Mouse (Mus musculus) hindlimb bud, embryonic 11.5 days (tissue): ENCODE results near the gene Gli3.

Experiments used
- DNase-seq: peaks from one replicate; pipeline ENCODE4 v3.0.0-alpha.2; 2012; ENCODE audit warnings: low read depth, low spot score; ENCODE audit errors: extremely low spot score

The Gli3 gene

GRCm38 (mm10) chr13:15462830-15463491, at the start of gene Gli3:
Gli3 (plus strand) TSS chr13:15463235.
- DNase-seq: no peak

DNA sequence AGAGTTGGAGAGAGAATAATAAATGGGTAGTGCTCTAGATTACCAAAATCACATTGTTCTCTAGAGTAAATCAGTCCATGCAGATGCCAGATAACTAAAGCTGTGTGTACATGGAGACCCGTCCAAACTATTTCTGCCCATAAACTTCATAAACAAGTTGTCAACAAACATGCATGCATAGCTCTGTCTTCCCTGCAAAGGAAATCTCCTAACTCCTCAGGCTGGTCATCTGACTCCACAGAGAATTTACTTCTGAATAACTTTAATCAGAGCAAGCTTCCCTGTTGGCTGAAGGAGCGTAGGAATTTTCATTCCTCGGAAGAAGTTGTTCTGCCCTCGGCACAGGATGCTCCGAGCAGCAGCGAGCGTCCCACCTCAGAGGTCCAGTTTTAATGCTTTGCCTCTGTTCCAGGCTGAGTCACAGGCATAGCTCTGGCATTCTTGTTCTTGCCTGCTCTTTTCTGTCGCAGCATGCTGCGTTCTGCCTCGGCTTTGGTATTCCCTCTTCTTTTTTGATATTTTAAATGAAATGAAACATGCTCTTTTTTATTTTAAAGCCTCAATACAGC, 41.8 kb upstream of the Gli3 start:
- no peak for DNase-seq

- no peak for DNase-seq
These were observed 21.0 kb upstream of the Gli3 start for GRCm38 (mm10) chr13:15442002-15442401.

- DNase-seq: no peak
These were observed 18.7 kb upstream of the Gli3 start for GRCm38 (mm10) chr13:15444312-15444711.

- no peak for DNase-seq
These were observed 17.4 kb upstream of the Gli3 start for GRCm38 (mm10) chr13:15445591-15445990.

GRCm38 (mm10) chr13:15446004-15446403, 17.0 kb upstream of the Gli3 start:
- no peak for DNase-seq

DNA sequence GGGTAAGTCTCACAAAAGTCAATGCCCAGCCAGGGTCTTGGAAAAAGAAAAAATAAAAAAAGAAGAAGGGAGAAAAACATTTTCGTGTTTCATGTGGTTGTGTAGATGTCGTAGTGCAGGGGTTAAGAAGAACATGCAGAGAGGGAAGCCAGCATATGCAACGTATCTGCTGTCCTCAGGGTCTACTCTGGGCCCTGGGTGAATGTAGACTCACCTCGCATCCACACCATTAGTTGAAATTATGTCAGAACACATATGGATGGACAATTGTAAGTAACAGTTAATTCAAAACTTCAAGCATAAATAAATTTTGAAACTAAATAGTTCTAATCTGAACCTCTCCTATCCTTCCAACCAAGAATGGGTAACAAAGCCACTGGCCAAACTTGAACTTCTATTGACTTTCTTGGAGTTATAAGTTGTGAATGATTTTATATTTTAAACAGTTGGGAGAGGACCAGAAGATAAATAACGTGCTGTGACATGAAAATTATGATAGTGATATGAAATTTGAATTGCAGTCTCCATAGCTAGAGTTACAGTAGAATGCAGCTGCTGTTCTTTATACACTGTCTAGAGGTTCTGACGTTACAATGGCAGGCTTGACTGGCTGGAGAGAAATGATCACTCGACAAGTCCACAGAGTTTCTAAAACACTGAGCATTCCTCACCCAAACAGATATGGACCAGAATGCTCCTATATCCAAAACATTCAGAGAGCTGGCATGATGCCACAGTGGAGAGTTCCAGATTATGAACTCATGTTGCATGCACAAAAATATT, 16.1 kb upstream of the Gli3 start:
- DNase-seq: no peak

- no peak for DNase-seq
These were observed 12.1 kb upstream of the Gli3 start for GRCm38 (mm10) chr13:15450941-15451340.

GRCm38 (mm10) chr13:15457841-15458240, 5.2 kb upstream of the Gli3 start:
- DNase-seq: no peak

DNA sequence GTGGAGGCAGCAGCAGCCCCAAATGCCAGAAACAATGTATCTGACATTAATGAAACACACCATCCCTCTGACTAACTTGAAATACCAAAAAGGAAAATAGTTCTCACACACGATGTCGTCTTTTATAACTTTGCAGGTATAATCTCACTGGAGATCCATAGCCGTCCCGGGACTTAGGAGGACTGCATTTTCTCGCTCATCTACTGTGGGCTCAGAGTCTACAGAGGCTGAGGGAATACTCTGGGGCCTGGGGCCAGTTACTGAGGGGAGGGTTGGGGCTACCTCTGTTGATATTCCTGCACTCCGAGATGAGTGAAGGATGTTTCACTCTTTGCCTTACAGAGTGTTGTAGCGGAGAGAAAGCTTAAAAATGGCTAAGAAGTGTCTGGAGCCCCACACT, 1.1 kb upstream of the Gli3 start:
- DNase-seq: no peak

- DNase-seq: no peak
These were observed 551 bp downstream of the Gli3 start for GRCm38 (mm10) chr13:15463492-15464080.

- DNase-seq: no peak
These were observed 1.1 kb downstream of the Gli3 start for GRCm38 (mm10) chr13:15464081-15464526.

GRCm38 (mm10) chr13:15464741-15465250, 1.8 kb downstream of the Gli3 start:
- DNase-seq: no peak

DNA sequence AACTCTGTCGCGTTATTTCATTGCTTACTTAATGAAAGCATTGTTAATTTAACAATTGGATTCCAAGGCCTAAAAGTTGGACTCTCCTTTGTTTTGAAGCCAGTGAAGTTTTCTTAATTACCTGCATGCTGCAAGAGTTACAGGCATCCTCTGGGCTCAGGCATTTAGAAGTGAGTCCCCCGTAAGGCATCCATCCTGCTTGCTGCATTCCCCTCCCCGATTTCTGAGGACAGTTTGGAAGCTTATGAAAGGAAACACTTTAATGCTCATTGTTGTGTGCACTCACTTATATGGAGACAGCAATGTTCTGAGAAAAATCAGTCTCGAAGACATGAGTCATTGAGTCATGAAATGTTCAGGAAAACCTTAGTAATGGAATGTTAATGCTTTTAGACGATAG, 3.5 kb downstream of the Gli3 start:
- DNase-seq: no peak

GRCm38 (mm10) chr13:15467409-15467808, 4.4 kb downstream of the Gli3 start:
- DNase-seq: no peak

GRCm38 (mm10) chr13:15468421-15468820, 5.4 kb downstream of the Gli3 start:
- no peak for DNase-seq

- no peak for DNase-seq
These were observed 7.0 kb downstream of the Gli3 start for GRCm38 (mm10) chr13:15470056-15470455.

DNA sequence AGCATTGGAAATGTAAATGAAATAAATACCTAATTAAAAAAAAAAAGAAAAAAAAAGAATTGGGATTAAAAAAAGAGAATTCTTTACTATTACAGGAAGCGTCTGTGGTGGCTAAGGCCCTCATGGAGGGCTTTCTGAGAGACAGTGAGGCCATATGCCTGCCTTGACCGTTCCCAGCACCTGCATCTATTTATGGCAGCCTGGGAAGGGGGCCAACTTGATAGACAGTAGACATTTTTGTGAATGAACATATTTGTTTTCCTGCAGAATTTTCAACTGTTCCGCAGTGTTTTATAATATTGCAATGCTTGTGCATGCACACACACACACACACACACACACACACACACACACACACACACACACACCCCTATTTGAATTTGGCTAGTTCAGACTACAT, 9.7 kb downstream of the Gli3 start:
- no peak for DNase-seq

GRCm38 (mm10) chr13:15474393-15474792, 11.4 kb downstream of the Gli3 start:
- no peak for DNase-seq

DNA sequence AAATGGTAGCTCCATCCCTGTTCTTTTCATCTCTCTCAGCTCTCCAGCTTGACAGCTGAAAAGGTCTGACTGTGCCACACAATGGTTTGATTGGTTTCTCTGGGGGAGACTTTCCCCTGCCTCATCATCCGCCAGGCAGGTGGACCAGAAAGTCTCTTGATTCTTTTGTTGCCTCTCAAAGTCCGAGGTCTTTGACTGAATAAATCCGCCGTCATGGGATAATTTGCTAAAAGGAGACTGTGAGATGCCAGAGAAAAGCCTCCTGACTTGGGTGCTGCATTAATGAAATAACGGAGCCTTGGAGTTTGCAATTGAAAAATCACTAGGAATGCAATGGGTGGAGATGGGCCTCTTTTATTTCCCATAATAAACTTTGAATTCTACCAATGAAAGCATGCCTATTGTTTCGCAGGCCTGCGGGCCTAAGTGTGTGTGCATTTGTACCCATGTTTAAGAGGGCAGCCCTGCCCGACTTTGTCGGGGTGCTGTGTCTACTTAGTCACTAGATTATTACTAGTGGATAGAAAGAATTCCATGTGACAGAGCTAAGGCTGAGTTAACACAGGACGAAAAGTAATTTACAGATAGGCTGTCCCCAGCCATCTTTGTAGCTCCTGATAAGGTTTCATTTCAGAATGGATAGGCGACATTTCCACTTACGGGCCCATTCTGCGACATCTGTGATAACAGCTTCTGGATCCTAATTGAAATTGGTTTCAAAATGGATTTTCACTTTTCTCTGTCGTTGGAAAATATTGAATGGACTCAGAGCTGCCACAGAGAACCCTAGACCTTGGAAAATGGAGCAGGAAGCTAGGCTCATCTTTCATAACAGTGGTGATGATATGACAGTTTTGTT, 23.2 kb downstream of the Gli3 start:
- no peak for DNase-seq

DNA sequence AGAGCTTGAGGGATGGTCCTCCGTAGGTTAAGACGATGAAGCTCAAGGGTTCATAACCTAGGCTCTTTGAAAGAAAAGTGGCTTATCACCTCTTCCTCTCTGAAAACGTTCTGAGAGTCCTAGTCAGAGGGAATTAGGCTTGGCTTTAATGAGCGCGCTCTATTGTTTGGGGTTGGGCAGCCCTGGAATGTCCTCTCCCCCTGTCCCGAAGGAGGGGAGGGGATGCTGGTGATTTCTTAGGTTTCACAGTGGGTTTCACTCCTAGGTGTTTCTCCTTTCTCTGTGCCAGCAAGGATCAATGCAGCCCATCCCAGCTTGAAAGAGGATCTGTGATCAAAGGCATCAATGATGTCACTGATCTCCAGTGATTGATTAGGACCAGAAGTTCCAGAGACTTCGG, 24.3 kb downstream of the Gli3 start:
- DNase-seq: no peak
